Mouse (Mus musculus): Measurements from ENCODE around the gene Galnt18. TPM values are rescaled to one million over a fixed set of nuclear protein-coding genes. Genes with fewer than 3 reads are reported as not detected.

Gene Galnt18
- total RNA-seq, 1 experiment: 0.89 TPM

GRCm38 (mm10) chr7:111771251-111771801, 8.5 kb downstream of the Galnt18 start:
- H3K36me3 ChIP-seq (ENCODE audit: control insufficient read depth, insufficient read depth, low read length, poor library complexity, severe bottlenecking): no peaks in the 10 kb centered on the region
- H3K4me3 ChIP-seq (ENCODE audit: insufficient read depth in 1 of 2, low read depth in 1 of 2, low read length in 2 of 2, poor library complexity in 1 of 2, severe bottlenecking in 1 of 2): no peak overlapping the region
- TF ChIP-seq CHD2 (IDR thresholded peaks at IDR 0.05; ENCODE audit: low read depth, low read length) (no peak), ZC3H11A (IDR thresholded peaks at IDR 0.05; ENCODE audit: borderline replicate concordance, low read depth, low read length) (no peak), ZNF384 (IDR thresholded peaks at IDR 0.05; ENCODE audit: low read depth, low read length) (no peak), MAFK (IDR thresholded peaks at IDR 0.05; ENCODE audit: insufficient read depth, low read depth, low read length) (no peak), HCFC1 (IDR thresholded peaks at IDR 0.05; ENCODE audit: borderline replicate concordance, insufficient read depth, low read length) (no peak)
- in situ Hi-C loops (cut with MboI; ENCODE audit: low sequenced_read_pairs in 2 of 2, unreplicated experiment in 2 of 2): no loop called here
- no peaks in the 10 kb centered on the region for H3K4me1 ChIP-seq (ENCODE audit: control insufficient read depth in 2 of 2, insufficient read depth in 2 of 2, low read length in 2 of 2, poor library complexity in 1 of 2)
- no peak overlapping the region for H3K9ac ChIP-seq (ENCODE audit: insufficient read depth, low read depth, low read length, poor library complexity, severe bottlenecking)
- no peaks in the 10 kb centered on the region for H3K9me3 ChIP-seq (ENCODE audit: control insufficient read depth, insufficient read depth, low read depth, low read length)
- H3K27ac ChIP-seq (ENCODE audit: insufficient read depth, low read depth, low read length, poor library complexity, severe bottlenecking): no peak overlapping the region
- no peak for DNase-seq (ENCODE audit: low read depth, low spot score)

GRCm38 (mm10) chr7:111770585-111770984, 9.2 kb downstream of the Galnt18 start:
- Histone ChIP-seq H3K27ac (ENCODE audit: insufficient read depth, low read depth, low read length, poor library complexity, severe bottlenecking) (no peak overlapping the region), H3K9me3 (ENCODE audit: control insufficient read depth, insufficient read depth, low read depth, low read length) (no peaks in the 10 kb centered on the region), H3K4me3 (ENCODE audit: insufficient read depth in 1 of 2, low read depth in 1 of 2, low read length in 2 of 2, poor library complexity in 1 of 2, severe bottlenecking in 1 of 2) (no peak overlapping the region), H3K36me3 (ENCODE audit: control insufficient read depth, insufficient read depth, low read length, poor library complexity, severe bottlenecking) (no peaks in the 10 kb centered on the region), H3K4me1 (ENCODE audit: control insufficient read depth in 2 of 2, insufficient read depth in 2 of 2, low read length in 2 of 2, poor library complexity in 1 of 2) (no peaks in the 10 kb centered on the region), H3K9ac (ENCODE audit: insufficient read depth, low read depth, low read length, poor library complexity, severe bottlenecking) (no peak overlapping the region)
- TF ChIP-seq MAFK (IDR thresholded peaks at IDR 0.05; ENCODE audit: insufficient read depth, low read depth, low read length) (no peak), CHD2 (IDR thresholded peaks at IDR 0.05; ENCODE audit: low read depth, low read length) (no peak), ZC3H11A (IDR thresholded peaks at IDR 0.05; ENCODE audit: borderline replicate concordance, low read depth, low read length) (no peak), HCFC1 (IDR thresholded peaks at IDR 0.05; ENCODE audit: borderline replicate concordance, insufficient read depth, low read length) (no peak), ZNF384 (IDR thresholded peaks at IDR 0.05; ENCODE audit: low read depth, low read length) (no peak)
- in situ Hi-C loops (cut with MboI; ENCODE audit: low sequenced_read_pairs in 2 of 2, unreplicated experiment in 2 of 2): no loop called here
- DNase-seq (ENCODE audit: low read depth, low spot score): no peak

- Histone ChIP-seq H3K9me3 (ENCODE audit: control insufficient read depth, insufficient read depth, low read depth, low read length) (no peaks in the 10 kb centered on the region), H3K4me1 (ENCODE audit: control insufficient read depth in 2 of 2, insufficient read depth in 2 of 2, low read length in 2 of 2, poor library complexity in 1 of 2) (no peaks in the 10 kb centered on the region), H3K4me3 (ENCODE audit: insufficient read depth in 1 of 2, low read depth in 1 of 2, low read length in 2 of 2, poor library complexity in 1 of 2, severe bottlenecking in 1 of 2) (no peak overlapping the region), H3K27ac (ENCODE audit: insufficient read depth, low read depth, low read length, poor library complexity, severe bottlenecking) (no peak overlapping the region), H3K9ac (ENCODE audit: insufficient read depth, low read depth, low read length, poor library complexity, severe bottlenecking) (no peak overlapping the region), H3K36me3 (ENCODE audit: control insufficient read depth, insufficient read depth, low read length, poor library complexity, severe bottlenecking) (no peaks in the 10 kb centered on the region)
- DNase-seq (ENCODE audit: low read depth, low spot score): no peak
- in situ Hi-C loops (cut with MboI; ENCODE audit: low sequenced_read_pairs in 2 of 2, unreplicated experiment in 2 of 2): no loop called here
- TF ChIP-seq ZNF384 (IDR thresholded peaks at IDR 0.05; ENCODE audit: low read depth, low read length) (no peak), MAFK (IDR thresholded peaks at IDR 0.05; ENCODE audit: insufficient read depth, low read depth, low read length) (no peak), CHD2 (IDR thresholded peaks at IDR 0.05; ENCODE audit: low read depth, low read length) (no peak), ZC3H11A (IDR thresholded peaks at IDR 0.05; ENCODE audit: borderline replicate concordance, low read depth, low read length) (no peak), HCFC1 (IDR thresholded peaks at IDR 0.05; ENCODE audit: borderline replicate concordance, insufficient read depth, low read length) (no peak)
Measured at GRCm38 (mm10) chr7:111766145-111766767, 13.5 kb downstream of the Galnt18 start.

- Histone ChIP-seq H3K4me1 (ENCODE audit: control insufficient read depth in 2 of 2, insufficient read depth in 2 of 2, low read length in 2 of 2, poor library complexity in 1 of 2) (no peaks in the 10 kb centered on the region), H3K9me3 (ENCODE audit: control insufficient read depth, insufficient read depth, low read depth, low read length) (no peaks in the 10 kb centered on the region), H3K36me3 (ENCODE audit: control insufficient read depth, insufficient read depth, low read length, poor library complexity, severe bottlenecking) (no peaks in the 10 kb centered on the region), H3K4me3 (ENCODE audit: insufficient read depth in 1 of 2, low read depth in 1 of 2, low read length in 2 of 2, poor library complexity in 1 of 2, severe bottlenecking in 1 of 2) (no peak overlapping the region), H3K9ac (ENCODE audit: insufficient read depth, low read depth, low read length, poor library complexity, severe bottlenecking) (no peak overlapping the region), H3K27ac (ENCODE audit: insufficient read depth, low read depth, low read length, poor library complexity, severe bottlenecking) (no peak overlapping the region)
- no peak for DNase-seq (ENCODE audit: low read depth, low spot score)
- in situ Hi-C loops (cut with MboI; ENCODE audit: low sequenced_read_pairs in 2 of 2, unreplicated experiment in 2 of 2): no loop called here
- TF ChIP-seq MAFK (IDR thresholded peaks at IDR 0.05; ENCODE audit: insufficient read depth, low read depth, low read length): no peak
Measured at GRCm38 (mm10) chr7:111762754-111763153, 17.0 kb downstream of the Galnt18 start.

Data from ES-E14 (cell line).